Mouse (Mus musculus) megakaryocyte progenitor cell, adult 5-6 weeks (primary cell): ENCODE data around the gene Adgrf5. TPM values are rescaled to one million over a fixed set of nuclear protein-coding genes. Genes with fewer than 3 reads are reported as not detected.

Experiments
- total RNA-seq, 2 experiments: library from RNA; stranded (forward) in 1 of 2; stranded (reverse) in 1 of 2; fragments of 157-497, 149-512 nt in 1 of 2; fragments of 200-1000 nt in 1 of 2; gene quantifications; 2 replicates each; pipeline versions ENCODE4 v1.2.3 to v1.2.4; 2015 to 2017

Gene Adgrf5
- total RNA-seq, 2 experiments from 2014 or later = 0.05 TPM; not detected in 1

Other genes starting within 250 kb of the Adgrf5 start
- gene Adgrf1, start 90.1 kb upstream of the Adgrf5 start, total RNA-seq (2015) = 0.15 TPM in 1 of 2 replicates, not detected in the other
- gene Adgrf1, start 90.1 kb upstream of the Adgrf5 start, total RNA-seq (2017) = 0.17 TPM in 1 of 2 replicates, not detected in the other
- not detected in 2 replicates for gene Mep1a, start 142.4 kb downstream of the Adgrf5 start, total RNA-seq (2015)
- gene Mep1a, start 142.4 kb downstream of the Adgrf5 start, total RNA-seq (2017) = not detected in 2 replicates
- gene Ankrd66, start 183.2 kb downstream of the Adgrf5 start, total RNA-seq (2015) = not detected in 2 replicates
- not detected in 2 replicates for gene Ankrd66, start 183.2 kb downstream of the Adgrf5 start, total RNA-seq (2017)
- 1.3 and 2.0 TPM in 2 replicates for gene Pla2g7, start 207.6 kb downstream of the Adgrf5 start, total RNA-seq (2015)
- 0.88 and 3.2 TPM in 2 replicates for gene Pla2g7, start 207.6 kb downstream of the Adgrf5 start, total RNA-seq (2017)